Mouse (Mus musculus) forebrain, embryonic 14.5 days (tissue): ENCODE results near the gene Slc26a5. TPM values are rescaled to one million over a fixed set of nuclear protein-coding genes. Genes with fewer than 3 reads are reported as not detected.
A peak's percentile ranks its signal among the peaks of the same experiment; 100 is the strongest.

Experiments used
- ATAC-seq: fragments of 200-750 bp; cut with Nextera tagmentation; 2 replicates; pipeline ENCODE4 v1.8.0; 2017; ENCODE audit warnings: mild to moderate bottlenecking, moderate library complexity
- DNase-seq: peaks from one replicate; pipeline ENCODE4 v3.0.0-alpha.2; 2015; ENCODE audit warnings: low spot score
- H3K27ac ChIP-seq: fragments of 300-500 bp; sonication (generic); 2 replicates; pipeline ENCODE4 v1.5.1; 2014; ENCODE audit warnings: low read depth, mild to moderate bottlenecking, control low read depth, low read length, moderate library complexity
- H3K27me3 ChIP-seq: fragments of 300-500 bp; sonication (generic); replicated peaks from 2 replicates; pipeline ENCODE4 v1.6.1; 2014; ENCODE audit warnings: low read length, control low read depth, mixed read lengths; ENCODE audit not compliant: control insufficient read depth, insufficient read depth
- H3K36me3 ChIP-seq: fragments of 300-500 bp; sonication (generic); 2 replicates; pipeline ENCODE4 v1.6.1; 2014; ENCODE audit warnings: low read length, control low read depth; ENCODE audit not compliant: control insufficient read depth, insufficient read depth
- H3K4me1 ChIP-seq: fragments of 300-500 bp; sonication (generic); 2 replicates; pipeline ENCODE4 v1.6.1; 2014; ENCODE audit warnings: antibody characterized with exemption, low read length, control low read depth; ENCODE audit not compliant: control insufficient read depth, insufficient read depth
- H3K4me2 ChIP-seq: fragments of 300-500 bp; sonication (generic); 2 replicates; pipeline ENCODE4 v1.6.1; 2014; ENCODE audit warnings: mild to moderate bottlenecking, control low read depth, low read length
- H3K4me3 ChIP-seq: fragments of 300-500 bp; sonication (generic); 2 replicates; pipeline ENCODE4 v1.5.1; 2014; ENCODE audit warnings: low read depth, low read length, control low read depth
- H3K9ac ChIP-seq: fragments of 300-500 bp; sonication (generic); 2 replicates; pipeline ENCODE4 v1.6.1; 2014; ENCODE audit warnings: mild to moderate bottlenecking, low read length, control low read depth, moderate library complexity
- H3K9me3 ChIP-seq: fragments of 300-500 bp; sonication (generic); replicated peaks from 2 replicates; pipeline ENCODE4 v1.6.1; 2016; ENCODE audit warnings: low read length, control low read depth, mixed read lengths; ENCODE audit not compliant: control insufficient read depth
- WGBS: fragments of 180-500 bp; shearing (Covaris S2); extraction: QIAGEN DNeasy Blood & Tissue Kit; methylation state at CpG from one replicate; pipeline ENCODE4 v1.1.7; 2014; 5-methylcytosine and 5-hydroxymethylcytosine counted together
- polyA plus RNA-seq: library from polyadenylated mRNA; unstranded; fragments of >200 nt; fragmentation: Nextera tagmentation; extraction: Ambion mirVana; gene quantifications from 2 replicates; pipeline ENCODE4 v1.2.1, GENCODE M21; 2014

Gene Slc26a5
- polyA plus RNA-seq, 1 experiment from 2014 or later, result not detected

GRCm38 (mm10) chr5:21894168-21894567 is 28.8 kb upstream of the Slc26a5 start:
- Histone ChIP-seq H3K9ac (no peak overlapping the region), H3K4me3 (no peak overlapping the region), H3K27ac (no peak overlapping the region), H3K27me3 (no peaks in the 10 kb centered on the region), H3K36me3 (0 out of 2 replicates have a peak, but pooled peaks cover 3% of the 10 kb centered on the region), H3K9me3 (no peaks in the 10 kb centered on the region), H3K4me1 (no peaks in the 10 kb centered on the region), H3K4me2 (no peak overlapping the region)
- DNase-seq (no peak), ATAC-seq (no peak)
- 90% methylated on average over 3 of the region's 3 CpGs for WGBS

- 57% methylated on average over 8 of the region's 8 CpGs for WGBS
- Histone ChIP-seq H3K4me2 (peak overlapping the region; percentile 56; the same call in 1 of the 2 replicates), H3K9me3 (no peaks in the 10 kb centered on the region), H3K9ac (no peak overlapping the region; the same call in 1 of the 2 replicates), H3K36me3 (no peaks in the 10 kb centered on the region), H3K27ac (no peak overlapping the region), H3K4me3 (no peak overlapping the region), H3K27me3 (no peaks in the 10 kb centered on the region), H3K4me1 (peaks cover 5% of the 10 kb centered on the region; the same call in 1 of the 2 replicates)
- no peak for ATAC-seq
- DNase-seq, result peak; percentile 2
Measured at GRCm38 (mm10) chr5:21866750-21867149, 1.3 kb upstream of the Slc26a5 start.

- Histone ChIP-seq H3K27ac (no peak overlapping the region), H3K4me2 (peak overlapping the region; percentile 56), H3K4me1 (peaks cover 5% of the 10 kb centered on the region; the same call in 1 of the 2 replicates), H3K9me3 (no peaks in the 10 kb centered on the region), H3K27me3 (no peaks in the 10 kb centered on the region), H3K4me3 (peak overlapping the region; percentile 16), H3K36me3 (no peaks in the 10 kb centered on the region), H3K9ac (no peak overlapping the region; the same call in 1 of the 2 replicates)
- DNase-seq, result peak; percentile 79
- ATAC-seq, result peak; percentile 93
- WGBS, result 0% methylated on average over 6 of the region's 6 CpGs
Measured at GRCm38 (mm10) chr5:21866311-21866712, 908 bp upstream of the Slc26a5 start.

- H3K4me3 ChIP-seq, result no peak overlapping the region
- no peak overlapping the region for H3K4me2 ChIP-seq
- H3K27me3 ChIP-seq, result no peaks in the 10 kb centered on the region
- ATAC-seq (no peak), DNase-seq (no peak)
- WGBS, result 89% methylated on average over 7 of the region's 7 CpGs
- no peak overlapping the region for H3K9ac ChIP-seq
- H3K4me1 ChIP-seq, result no peaks in the 10 kb centered on the region
- no peak overlapping the region for H3K27ac ChIP-seq
- no peaks in the 10 kb centered on the region for H3K36me3 ChIP-seq
- no peaks in the 10 kb centered on the region for H3K9me3 ChIP-seq
Measured at GRCm38 (mm10) chr5:21858653-21859052, 6.8 kb downstream of the Slc26a5 start.

GRCm38 (mm10) chr5:21851679-21852340 is 13.6 kb downstream of the Slc26a5 start:
- DNase-seq, result peak; percentile 53
- H3K4me1 ChIP-seq, result no peaks in the 10 kb centered on the region
- H3K36me3 ChIP-seq, result no peaks in the 10 kb centered on the region
- peak; percentile 50; the same call in 1 of the 2 replicates for ATAC-seq
- H3K27me3 ChIP-seq, result no peaks in the 10 kb centered on the region
- 32% methylated on average over 10 of the region's 10 CpGs for WGBS
- no peak overlapping the region for H3K9ac ChIP-seq
- no peak overlapping the region for H3K27ac ChIP-seq
- H3K9me3 ChIP-seq, result no peaks in the 10 kb centered on the region
- no peak overlapping the region for H3K4me2 ChIP-seq
- no peak overlapping the region for H3K4me3 ChIP-seq

- DNase-seq, result no peak
- no peak overlapping the region for H3K27ac ChIP-seq
- no peaks in the 10 kb centered on the region for H3K9me3 ChIP-seq
- H3K4me1 ChIP-seq, result no peaks in the 10 kb centered on the region
- H3K36me3 ChIP-seq, result no peaks in the 10 kb centered on the region
- no peak overlapping the region for H3K4me2 ChIP-seq
- WGBS, result 74% methylated on average over 6 of the region's 6 CpGs
- H3K4me3 ChIP-seq, result no peak overlapping the region
- no peaks in the 10 kb centered on the region for H3K27me3 ChIP-seq
- ATAC-seq, result no peak
- H3K9ac ChIP-seq, result no peak overlapping the region
Measured at GRCm38 (mm10) chr5:21847438-21847837, 18.0 kb downstream of the Slc26a5 start.

GRCm38 (mm10) chr5:21846616-21847290 is 18.7 kb downstream of the Slc26a5 start:
- no peak overlapping the region for H3K27ac ChIP-seq
- DNase-seq (no peak), ATAC-seq (no peak)
- H3K4me1 ChIP-seq, result no peaks in the 10 kb centered on the region
- H3K9ac ChIP-seq, result no peak overlapping the region
- no peaks in the 10 kb centered on the region for H3K9me3 ChIP-seq
- H3K27me3 ChIP-seq, result no peaks in the 10 kb centered on the region
- H3K4me3 ChIP-seq, result no peak overlapping the region
- no peak overlapping the region for H3K4me2 ChIP-seq
- 88% methylated on average over 20 of the region's 20 CpGs for WGBS
- no peaks in the 10 kb centered on the region for H3K36me3 ChIP-seq

GRCm38 (mm10) chr5:21844676-21845075 is 20.7 kb downstream of the Slc26a5 start:
- Histone ChIP-seq H3K4me2 (no peak overlapping the region), H3K4me3 (no peak overlapping the region), H3K9ac (no peak overlapping the region), H3K9me3 (no peaks in the 10 kb centered on the region), H3K36me3 (no peaks in the 10 kb centered on the region), H3K4me1 (no peaks in the 10 kb centered on the region), H3K27me3 (no peaks in the 10 kb centered on the region), H3K27ac (no peak overlapping the region)
- ATAC-seq (no peak), DNase-seq (no peak)
- WGBS, result 73% methylated on average over 4 of the region's 4 CpGs

- no peaks in the 10 kb centered on the region for H3K36me3 ChIP-seq
- H3K27me3 ChIP-seq, result no peaks in the 10 kb centered on the region
- H3K4me2 ChIP-seq, result no peak overlapping the region
- DNase-seq (no peak), ATAC-seq (no peak)
- no peak overlapping the region for H3K9ac ChIP-seq
- no peaks in the 10 kb centered on the region for H3K9me3 ChIP-seq
- H3K4me1 ChIP-seq, result no peaks in the 10 kb centered on the region; the same call in 1 of the 2 replicates
- no peak overlapping the region for H3K27ac ChIP-seq
- H3K4me3 ChIP-seq, result no peak overlapping the region
- WGBS, result 80% methylated on average over 3 of the region's 3 CpGs
Measured at GRCm38 (mm10) chr5:21831761-21832160, 33.6 kb downstream of the Slc26a5 start.
